Mouse (Mus musculus): Measurements from ENCODE around the gene Kcnn4. TPM values are rescaled to one million over a fixed set of nuclear protein-coding genes. Genes with fewer than 3 reads are reported as not detected.

Gene Kcnn4
- polyA plus RNA-seq, 1 experiment from 2014 or later: 0.09 TPM

DNA sequence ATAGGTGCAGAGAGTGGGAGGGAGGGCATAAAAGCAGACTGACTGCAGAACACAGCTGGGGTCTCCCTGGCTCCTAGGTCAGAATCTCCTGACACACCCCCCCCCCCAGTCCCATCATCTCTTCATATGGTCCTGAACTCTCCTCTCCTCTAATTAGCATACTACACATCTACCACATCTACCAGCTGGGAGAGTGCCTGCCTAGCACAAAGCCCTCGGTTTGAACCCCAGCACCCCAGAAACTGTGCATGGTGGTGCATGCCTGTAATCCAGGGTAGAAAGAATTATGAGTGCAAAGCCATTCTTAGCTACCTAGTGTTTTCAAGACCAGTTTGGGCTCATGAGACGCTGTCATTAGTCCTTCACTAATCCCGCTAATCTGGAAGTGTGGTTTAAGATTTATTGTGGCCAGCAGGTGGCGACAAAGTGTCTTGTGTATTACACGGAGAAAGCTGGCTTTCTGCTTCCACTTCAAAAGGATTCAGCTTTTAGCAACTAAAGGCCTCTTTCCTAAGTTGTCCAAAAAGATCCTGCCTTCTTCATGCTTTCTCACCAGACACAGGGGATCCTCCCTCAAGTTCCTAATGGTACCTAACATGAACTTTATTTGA, 34.3 kb upstream of the Kcnn4 start:
- peak; percentile 91 for DNase-seq (ENCODE audit: low spot score)
- Histone ChIP-seq H3K27me3 (replicated peaks; ENCODE audit: control insufficient read depth, insufficient read depth, low read length) (no peaks in the 10 kb centered on the region), H3K36me3 (ENCODE audit: control insufficient read depth, insufficient read depth, low read length) (no peaks in the 10 kb centered on the region), H3K9me3 (replicated peaks; ENCODE audit: control insufficient read depth, low read length) (no peaks in the 10 kb centered on the region), H3K4me1 (ENCODE audit: control insufficient read depth, insufficient read depth, low read length) (no peaks in the 10 kb centered on the region), H3K4me3 (ENCODE audit: low read depth, low read length) (no peak overlapping the region), H3K9ac (ENCODE audit: low read length) (no peak overlapping the region), H3K27ac (ENCODE audit: low read depth, low read length) (no peak overlapping the region), H3K4me2 (ENCODE audit: low read length) (no peak overlapping the region)
- 10% methylated on average over 5 of the region's 5 CpGs for WGBS
- peak; percentile 42; the same call in 1 of the 2 replicates for ATAC-seq

DNA sequence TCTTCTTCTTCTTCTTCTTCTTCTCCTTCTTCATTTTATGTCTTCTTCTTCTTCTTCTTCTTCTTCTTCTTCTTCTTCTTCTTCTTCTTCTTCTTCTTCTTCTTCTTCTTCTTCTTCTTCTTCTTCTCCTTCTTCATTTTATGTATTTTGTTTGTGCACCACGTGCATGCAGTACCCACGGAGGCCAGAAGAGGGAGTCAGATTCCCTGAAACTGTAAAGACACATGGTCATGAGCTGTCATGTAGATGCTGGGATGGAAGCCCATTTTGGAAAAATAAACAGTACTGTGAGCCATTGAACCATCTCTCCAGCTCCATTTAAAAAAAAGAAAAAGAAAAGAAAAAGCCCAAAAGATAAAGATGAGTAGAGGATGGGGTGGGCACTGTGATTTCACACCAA, 31.8 kb upstream of the Kcnn4 start:
- H3K9ac ChIP-seq (ENCODE audit: low read length): no peak overlapping the region

DNA sequence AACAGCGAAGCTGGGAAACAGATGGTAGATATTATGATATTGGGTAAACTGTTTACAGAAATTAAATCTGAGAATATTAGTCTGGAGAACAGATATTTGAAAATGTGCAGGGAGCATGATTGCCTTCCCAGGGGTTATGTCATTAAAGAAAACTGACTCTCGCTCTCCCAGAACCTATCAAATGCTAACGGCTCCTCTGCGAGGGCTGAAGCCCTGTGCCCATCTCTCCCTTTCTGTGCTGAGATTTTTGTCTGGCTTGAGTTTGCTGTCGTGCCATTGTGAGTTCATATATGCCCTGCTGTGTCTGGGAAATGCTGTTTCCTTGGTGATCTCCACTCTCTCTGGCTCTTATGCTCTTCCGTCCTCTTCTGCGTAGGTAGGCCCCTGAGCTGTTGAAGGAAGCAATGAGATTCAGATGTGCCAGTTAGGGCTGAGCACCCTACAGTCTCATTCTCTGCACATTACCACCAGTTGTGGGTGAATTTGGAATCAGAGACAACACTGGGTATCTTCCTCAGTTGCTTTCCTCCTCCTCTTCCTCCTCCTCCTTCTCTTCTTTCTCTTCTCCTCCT, 26.3 kb upstream of the Kcnn4 start:
- Histone ChIP-seq H3K4me1 (ENCODE audit: control insufficient read depth, insufficient read depth, low read length) (no peaks in the 10 kb centered on the region), H3K9me3 (replicated peaks; ENCODE audit: control insufficient read depth, low read length) (no peaks in the 10 kb centered on the region), H3K27me3 (replicated peaks; ENCODE audit: control insufficient read depth, insufficient read depth, low read length) (no peaks in the 10 kb centered on the region), H3K4me3 (ENCODE audit: low read depth, low read length) (no peak overlapping the region), H3K4me2 (ENCODE audit: low read length) (no peak overlapping the region), H3K27ac (ENCODE audit: low read depth, low read length) (no peak overlapping the region), H3K9ac (ENCODE audit: low read length) (no peak overlapping the region), H3K36me3 (ENCODE audit: control insufficient read depth, insufficient read depth, low read length) (no peaks in the 10 kb centered on the region)
- no peak for ATAC-seq
- DNase-seq (ENCODE audit: low spot score): no peak
- 68% methylated on average over 7 of the region's 7 CpGs for WGBS

More for the DNA sequence above, 31.8 kb upstream of the Kcnn4 start:
- no peak overlapping the region for H3K4me2 ChIP-seq (ENCODE audit: low read length)
- H3K27ac ChIP-seq (ENCODE audit: low read depth, low read length): no peak overlapping the region
- no peaks in the 10 kb centered on the region for H3K4me1 ChIP-seq (ENCODE audit: control insufficient read depth, insufficient read depth, low read length)
- no peaks in the 10 kb centered on the region for H3K27me3 ChIP-seq (replicated peaks; ENCODE audit: control insufficient read depth, insufficient read depth, low read length)
- no peak for DNase-seq (ENCODE audit: low spot score)
- WGBS: 43% methylated on average over 2 of the region's 2 CpGs
- H3K36me3 ChIP-seq (ENCODE audit: control insufficient read depth, insufficient read depth, low read length): no peaks in the 10 kb centered on the region
- no peak overlapping the region for H3K4me3 ChIP-seq (ENCODE audit: low read depth, low read length)
- H3K9me3 ChIP-seq (replicated peaks; ENCODE audit: control insufficient read depth, low read length): no peaks in the 10 kb centered on the region
- ATAC-seq: no peak

DNA sequence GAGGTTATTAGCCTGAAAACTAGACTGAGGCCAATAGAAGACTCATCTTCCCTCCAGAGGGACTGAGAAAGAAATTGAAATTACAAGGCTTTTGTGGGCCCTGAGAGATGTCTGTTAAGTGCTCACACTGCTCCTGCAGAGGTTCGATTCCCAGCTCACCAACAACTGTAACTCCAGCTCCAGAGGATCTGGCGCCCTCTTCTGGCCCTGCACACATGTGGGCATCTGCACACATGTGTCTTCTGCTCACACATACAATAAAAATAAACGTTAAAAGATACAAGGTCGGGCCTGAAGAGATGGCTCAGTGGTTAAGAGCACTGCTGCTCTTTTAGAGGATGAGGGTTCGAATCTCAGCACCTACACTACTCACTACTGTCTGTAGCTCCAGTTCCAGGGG, 23.6 kb upstream of the Kcnn4 start:
- Histone ChIP-seq H3K9me3 (replicated peaks; ENCODE audit: control insufficient read depth, low read length) (no peaks in the 10 kb centered on the region), H3K9ac (ENCODE audit: low read length) (no peak overlapping the region), H3K4me3 (ENCODE audit: low read depth, low read length) (no peak overlapping the region), H3K27me3 (replicated peaks; ENCODE audit: control insufficient read depth, insufficient read depth, low read length) (no peaks in the 10 kb centered on the region), H3K36me3 (ENCODE audit: control insufficient read depth, insufficient read depth, low read length) (no peaks in the 10 kb centered on the region), H3K4me1 (ENCODE audit: control insufficient read depth, insufficient read depth, low read length) (no peaks in the 10 kb centered on the region), H3K4me2 (ENCODE audit: low read length) (no peak overlapping the region), H3K27ac (ENCODE audit: low read depth, low read length) (no peak overlapping the region)
- no peak for ATAC-seq
- no peak for DNase-seq (ENCODE audit: low spot score)
- WGBS: 63% methylated on average over 5 of the region's 5 CpGs

DNA sequence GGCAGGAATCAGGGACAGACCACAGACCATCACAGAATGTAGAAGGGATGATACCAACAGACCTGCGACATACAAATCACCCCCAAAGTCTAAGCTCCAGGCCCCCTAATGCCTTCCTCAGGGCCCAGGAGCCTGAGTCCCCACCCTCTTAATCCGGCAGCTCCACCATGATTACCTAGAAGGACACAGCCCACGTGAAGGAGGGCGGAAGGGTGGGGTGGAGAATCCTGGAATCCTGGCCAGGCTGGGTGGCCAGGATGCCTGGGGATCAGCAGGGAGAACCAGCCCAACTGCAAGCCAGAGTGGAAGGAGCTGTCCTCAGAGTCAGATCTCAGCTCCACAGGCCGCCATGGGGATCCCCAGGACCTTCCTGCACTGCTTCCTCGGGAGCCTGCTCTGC, 21.2 kb upstream of the Kcnn4 start, which contains the start of gene Lypd5:
TSS of gene Lypd5 (plus strand) at position 301 of the 400 bp plus-strand sequence.
- H3K4me2 ChIP-seq (ENCODE audit: low read length): no peak within 1 kb of the TSS
- ATAC-seq (no peak), DNase-seq (ENCODE audit: low spot score) (no peak)
- H3K4me3 ChIP-seq (ENCODE audit: low read depth, low read length): no peak within 1 kb of the TSS
- no peaks in the 10 kb centered on the region for H3K27me3 ChIP-seq (replicated peaks; ENCODE audit: control insufficient read depth, insufficient read depth, low read length)
- no peaks in the 10 kb centered on the region for H3K36me3 ChIP-seq (ENCODE audit: control insufficient read depth, insufficient read depth, low read length)
- H3K27ac ChIP-seq (ENCODE audit: low read depth, low read length): no peak within 1 kb of the TSS
- no peaks in the 10 kb centered on the region for H3K4me1 ChIP-seq (ENCODE audit: control insufficient read depth, insufficient read depth, low read length)
- no peak within 1 kb of the TSS for H3K9ac ChIP-seq (ENCODE audit: low read length)
- H3K9me3 ChIP-seq (replicated peaks; ENCODE audit: control insufficient read depth, low read length): no peaks in the 10 kb centered on the region
- 46% methylated on average over 6 of the region's 6 CpGs for WGBS

DNA sequence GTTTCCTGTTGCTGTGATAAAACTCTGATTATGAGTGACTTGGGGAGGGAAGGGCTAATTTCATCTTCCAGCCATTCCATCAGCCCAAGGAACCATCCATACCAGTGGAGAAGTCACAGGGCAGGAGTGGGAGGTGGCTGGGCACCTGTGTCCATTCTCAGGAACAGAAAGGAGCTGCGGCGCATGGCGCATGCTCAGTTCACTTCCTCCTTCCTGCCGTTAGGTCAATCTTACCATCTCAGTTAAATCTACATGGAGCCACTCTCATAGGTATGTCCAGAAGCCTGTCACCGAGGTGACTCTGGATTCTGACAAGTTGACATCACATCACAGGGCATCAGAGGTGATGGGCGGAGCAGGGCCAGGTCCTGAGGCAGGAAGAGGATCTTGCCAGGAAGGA, 14.4 kb upstream of the Kcnn4 start:
- no peaks in the 10 kb centered on the region for H3K36me3 ChIP-seq (ENCODE audit: control insufficient read depth, insufficient read depth, low read length)
- H3K27ac ChIP-seq (ENCODE audit: low read depth, low read length): no peak overlapping the region
- no peaks in the 10 kb centered on the region for H3K27me3 ChIP-seq (replicated peaks; ENCODE audit: control insufficient read depth, insufficient read depth, low read length)
- no peak overlapping the region for H3K9ac ChIP-seq (ENCODE audit: low read length)
- H3K9me3 ChIP-seq (replicated peaks; ENCODE audit: control insufficient read depth, low read length): no peaks in the 10 kb centered on the region
- 87% methylated on average over 6 of the region's 6 CpGs for WGBS
- H3K4me1 ChIP-seq (ENCODE audit: control insufficient read depth, insufficient read depth, low read length): no peaks in the 10 kb centered on the region
- no peak overlapping the region for H3K4me2 ChIP-seq (ENCODE audit: low read length)
- H3K4me3 ChIP-seq (ENCODE audit: low read depth, low read length): no peak overlapping the region
- DNase-seq (ENCODE audit: low spot score) (no peak), ATAC-seq (no peak)

DNA sequence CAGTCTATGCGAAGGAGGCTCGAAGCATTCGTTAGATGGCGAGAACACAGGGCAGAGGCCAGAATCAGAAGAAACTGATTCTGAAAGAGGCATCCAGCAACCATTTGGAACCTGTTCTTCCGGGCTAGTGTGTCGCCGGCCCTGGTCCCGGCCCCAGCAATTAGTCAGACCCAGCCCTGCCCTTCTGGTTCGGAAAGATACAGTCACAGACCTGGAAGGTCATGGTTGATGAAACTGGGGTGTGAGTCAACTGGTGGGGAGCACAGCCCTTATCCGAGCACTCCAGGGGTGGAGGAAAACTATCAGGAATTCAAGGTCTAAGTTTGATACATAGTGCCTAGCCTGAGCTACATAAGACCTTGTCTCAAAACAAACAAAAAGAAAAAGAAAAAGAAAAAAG, 14.0 kb upstream of the Kcnn4 start:
- 81% methylated on average over 10 of the region's 10 CpGs for WGBS
- H3K27ac ChIP-seq (ENCODE audit: low read depth, low read length): no peak overlapping the region
- H3K4me3 ChIP-seq (ENCODE audit: low read depth, low read length): no peak overlapping the region
- no peak overlapping the region for H3K4me2 ChIP-seq (ENCODE audit: low read length)
- no peaks in the 10 kb centered on the region for H3K9me3 ChIP-seq (replicated peaks; ENCODE audit: control insufficient read depth, low read length)
- H3K9ac ChIP-seq (ENCODE audit: low read length): no peak overlapping the region
- H3K27me3 ChIP-seq (replicated peaks; ENCODE audit: control insufficient read depth, insufficient read depth, low read length): no peaks in the 10 kb centered on the region
- no peaks in the 10 kb centered on the region for H3K36me3 ChIP-seq (ENCODE audit: control insufficient read depth, insufficient read depth, low read length)
- ATAC-seq: no peak
- H3K4me1 ChIP-seq (ENCODE audit: control insufficient read depth, insufficient read depth, low read length): no peaks in the 10 kb centered on the region
- no peak for DNase-seq (ENCODE audit: low spot score)

DNA sequence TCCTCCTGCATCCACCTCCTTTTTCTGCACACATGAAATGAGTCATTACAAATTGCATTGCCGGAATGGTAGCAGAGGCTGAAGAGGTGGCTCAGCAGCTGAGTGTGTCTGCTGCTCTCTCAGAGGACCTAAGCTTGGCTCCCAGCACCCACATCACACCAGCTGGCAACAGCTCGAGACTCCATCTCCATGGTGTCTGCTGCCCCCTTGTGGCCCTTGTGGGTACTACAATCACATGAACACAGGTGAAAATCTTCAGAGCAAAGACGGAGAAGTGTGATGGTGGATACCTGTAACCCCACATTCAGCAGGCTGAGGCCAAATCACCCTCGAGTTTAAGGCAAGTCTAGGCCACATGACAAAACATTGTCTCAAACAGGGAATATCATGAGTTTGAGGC, 12.2 kb upstream of the Kcnn4 start:
- H3K9me3 ChIP-seq (replicated peaks; ENCODE audit: control insufficient read depth, low read length): no peaks in the 10 kb centered on the region
- 49% methylated on average over 4 of the region's 4 CpGs for WGBS
- H3K27me3 ChIP-seq (replicated peaks; ENCODE audit: control insufficient read depth, insufficient read depth, low read length): no peaks in the 10 kb centered on the region
- no peak overlapping the region for H3K4me3 ChIP-seq (ENCODE audit: low read depth, low read length)
- no peaks in the 10 kb centered on the region for H3K4me1 ChIP-seq (ENCODE audit: control insufficient read depth, insufficient read depth, low read length)
- H3K36me3 ChIP-seq (ENCODE audit: control insufficient read depth, insufficient read depth, low read length): no peaks in the 10 kb centered on the region
- no peak overlapping the region for H3K4me2 ChIP-seq (ENCODE audit: low read length)
- no peak for ATAC-seq
- H3K9ac ChIP-seq (ENCODE audit: low read length): no peak overlapping the region
- H3K27ac ChIP-seq (ENCODE audit: low read depth, low read length): no peak overlapping the region
- DNase-seq (ENCODE audit: low spot score): no peak

DNA sequence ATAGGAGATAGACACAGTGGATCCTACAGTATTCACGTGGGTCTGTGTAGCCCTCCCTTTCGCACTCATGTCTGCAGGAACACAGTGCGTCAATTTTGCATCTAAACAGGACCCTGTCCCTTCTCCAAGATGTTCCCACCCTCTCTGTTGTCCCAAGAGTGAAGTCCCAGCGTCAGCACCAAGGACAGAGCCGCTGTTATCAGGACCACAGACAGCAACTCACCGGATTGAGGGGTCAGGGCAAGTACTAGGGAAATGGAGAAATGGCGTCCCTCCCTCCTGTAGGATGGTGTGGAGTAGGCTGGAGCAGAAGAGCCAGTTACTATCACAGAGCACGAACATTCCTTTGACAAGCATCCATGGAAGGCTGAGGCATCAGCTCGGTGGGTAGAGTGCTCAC, 10.8 kb upstream of the Kcnn4 start:
- DNase-seq (ENCODE audit: low spot score) (no peak), ATAC-seq (no peak)
- no peak overlapping the region for H3K4me2 ChIP-seq (ENCODE audit: low read length)
- H3K27me3 ChIP-seq (replicated peaks; ENCODE audit: control insufficient read depth, insufficient read depth, low read length): 0 out of 2 replicates have a peak, but pooled peaks cover 2% of the 10 kb centered on the region
- no peaks in the 10 kb centered on the region for H3K9me3 ChIP-seq (replicated peaks; ENCODE audit: control insufficient read depth, low read length)
- H3K4me3 ChIP-seq (ENCODE audit: low read depth, low read length): no peak overlapping the region
- H3K4me1 ChIP-seq (ENCODE audit: control insufficient read depth, insufficient read depth, low read length): no peaks in the 10 kb centered on the region
- 30% methylated on average over 9 of the region's 9 CpGs for whole genome bisulfite sequencing
- no peak overlapping the region for H3K27ac ChIP-seq (ENCODE audit: low read depth, low read length)
- H3K9ac ChIP-seq (ENCODE audit: low read length): no peak overlapping the region
- no peaks in the 10 kb centered on the region for H3K36me3 ChIP-seq (ENCODE audit: control insufficient read depth, insufficient read depth, low read length)
